ENCODE assay signal across 12 mouse cellular contexts in genomic region chr2:173730444-173730966, GRCm38 (mm10). TPM values are rescaled to one million over a fixed set of nuclear protein-coding genes. Genes with fewer than 3 reads are reported as not detected.
DNase-seq lines count a peak whose midpoint lies in the region; ATAC-seq and TF ChIP-seq lines count a peak whose summit lies in the region.
"Had no signal": no experiment of that assay in that cellular context is flagged by ENCODE, and none has a peak within 500 bp of the region (broad histone marks: within the 10 kb centered on the region; RNA-seq: fewer than 3 reads in every experiment).

No protein-coding gene starts in this region.

- H3K9me3 ChIP-seq in hindbrain, postnatal 0 days (ENCODE audit: low read length): no peaks in the 10 kb centered on the region
- H3K9me3 ChIP-seq in neural tube, embryonic 15.5 days (replicated peaks): no peaks in the 10 kb centered on the region

- H3K27ac ChIP-seq in layer of hippocampus, adult 2 months: peak overlapping the region; percentile 36; the same call in 1 of the 2 replicates
- no peak overlapping the region for H3K27ac ChIP-seq in hindbrain, postnatal 0 days
- H3K27ac ChIP-seq in neural tube, embryonic 15.5 days (replicated peaks): 0 out of 2 replicates have a peak overlapping the region, but pooled peaks have one; percentile 34

- no peak for TF ChIP-seq CTCF in layer of hippocampus, adult 2 months (conservative IDR thresholded peaks at IDR 0.05)
- TF ChIP-seq CTCF in hindbrain, postnatal 0 days (IDR thresholded peaks at IDR 0.05; ENCODE audit: low read depth): no peak

- DNase-seq in layer of hippocampus, adult 2 months (ENCODE audit: low spot score in 2 of 2): peak in 1 of 2 experiments; percentile 28
- no peak for DNase-seq in layer of hippocampus, adult 11-12 months (ENCODE audit: low spot score)
- DNase-seq in embryo, embryonic 11 days: peak; percentile 75
- peak; percentile 55 for DNase-seq in hindbrain, postnatal 0 days (ENCODE audit: low spot score)
- no peak for DNase-seq in adipocyte (ENCODE audit: low spot score)
- no peak for DNase-seq in spleen, adult 18-20 months
- no peak for DNase-seq in adrenal gland, adult 8-10 months
- DNase-seq: lung, postnatal 14 days had no signal

- H3K27me3 ChIP-seq in hindbrain, postnatal 0 days (ENCODE audit: insufficient read depth, low read length): no peaks in the 10 kb centered on the region
- H3K27me3 ChIP-seq in neural tube, embryonic 15.5 days (replicated peaks): no peaks in the 10 kb centered on the region

- H3K4me2 ChIP-seq in hindbrain, postnatal 0 days (ENCODE audit: low read depth, low read length): 0 out of 2 replicates have a peak overlapping the region, but pooled peaks have one; percentile 8
- peak overlapping the region; percentile 20 for H3K4me2 ChIP-seq in neural tube, embryonic 15.5 days

- ATAC-seq in hindbrain, postnatal 0 days: peak; percentile 80
- peak; percentile 40; the same call in 1 of the 2 replicates for ATAC-seq in neural tube, embryonic 15.5 days (ENCODE audit: low FRiP score)

- no peaks in the 10 kb centered on the region for H3K36me3 ChIP-seq in hindbrain, postnatal 0 days (ENCODE audit: insufficient read depth, low read length)
- H3K36me3 ChIP-seq in neural tube, embryonic 15.5 days: no peaks in the 10 kb centered on the region

- WGBS in hindbrain, postnatal 0 days: 5% methylated on average over 9 of the region's 9 CpGs
- WGBS in neural tube, embryonic 15.5 days: 9% methylated on average over 9 of the region's 9 CpGs

- H3K4me3 ChIP-seq in layer of hippocampus, adult 2 months: no peak overlapping the region
- H3K4me3 ChIP-seq in hindbrain, postnatal 0 days (ENCODE audit: low read length): no peak overlapping the region
- H3K4me3 ChIP-seq in neural tube, embryonic 15.5 days (replicated peaks): no peak overlapping the region

- peaks cover 4% of the 10 kb centered on the region; the same call in 1 of the 2 replicates for H3K4me1 ChIP-seq in hindbrain, postnatal 0 days (ENCODE audit: insufficient read depth, low read length)
- H3K4me1 ChIP-seq in neural tube, embryonic 15.5 days: peaks cover 7% of the 10 kb centered on the region

- H3K9ac ChIP-seq in hindbrain, postnatal 0 days (replicated peaks; ENCODE audit: low read length): no peak overlapping the region
- H3K9ac ChIP-seq in neural tube, embryonic 15.5 days (replicated peaks): no peak overlapping the region

RNA-seq across cellular contexts. Expression of gene Vapb, which starts 6.8 kb away (rescaled TPM):
- total RNA-seq in layer of hippocampus, adult 2 months (2021): 100 to 1,000 TPM; 112 to 113 TPM
- total RNA-seq in hindbrain, postnatal 0 days (2014; rRNA removed): 31.4 and 34.1 TPM in 2 replicates
- 15.8 and 18.8 TPM in 2 replicates for polyA plus RNA-seq in hindbrain, postnatal 0 days (2015; fragmentation: Nextera tagmentation; extraction: Ambion mirVana)
- 16.4 and 19.9 TPM in 2 replicates for polyA plus RNA-seq in neural tube, embryonic 15.5 days (2015; fragmentation: Nextera tagmentation; extraction: Ambion mirVana)
- 100 to 1,000 TPM; 156 to 208 (median 192) TPM for total RNA-seq in adrenal gland, adult 8-10 months (2022)

RNA-seq across cellular contexts. Expression of gene 1700010B08Rik, which starts 11.3 kb away (rescaled TPM):
- not detected for total RNA-seq in layer of hippocampus, adult 2 months (2021)
- not detected in 2 replicates for total RNA-seq in hindbrain, postnatal 0 days (2014; rRNA removed)
- not detected in 2 replicates for polyA plus RNA-seq in hindbrain, postnatal 0 days (2015; fragmentation: Nextera tagmentation; extraction: Ambion mirVana)
- not detected in 2 replicates for polyA plus RNA-seq in neural tube, embryonic 15.5 days (2015; fragmentation: Nextera tagmentation; extraction: Ambion mirVana)
- under 1 TPM in 1 of 4 experiments, not detected in 3; 0.32 TPM for total RNA-seq in adrenal gland, adult 8-10 months (2022)
- total RNA-seq: layer of hippocampus, adult 18-20 months; MEL had no signal
- polyA plus RNA-seq: cortical plate, adult 2 months had no signal

Comparison
In these comparisons a context has a peak if more than half of its experiments do, and no peak if none do; other contexts are left out.
1. DNase-seq: peak in embryo, embryonic 11 days (single experiment) and hindbrain, postnatal 0 days (single experiment); none in layer of hippocampus, adult 11-12 months (single experiment), adipocyte (single experiment), spleen, adult 18-20 months (0 of 2) and adrenal gland, adult 8-10 months (single experiment).